Mouse (Mus musculus) liver, embryonic 14.5 days (tissue): ENCODE measurements around the gene Cemip2.

Experiments used
- CTCF ChIP-seq: IDR thresholded peaks from 2 replicates; pipeline ENCODE4 v1.5.1; 2016; ENCODE audit warnings: antibody characterized with exemption, low read depth, control low read depth
- EP300 ChIP-seq: IDR thresholded peaks from 2 replicates; pipeline ENCODE4 v1.6.1; 2016; ENCODE audit warnings: antibody characterized with exemption, low read depth

DNA sequence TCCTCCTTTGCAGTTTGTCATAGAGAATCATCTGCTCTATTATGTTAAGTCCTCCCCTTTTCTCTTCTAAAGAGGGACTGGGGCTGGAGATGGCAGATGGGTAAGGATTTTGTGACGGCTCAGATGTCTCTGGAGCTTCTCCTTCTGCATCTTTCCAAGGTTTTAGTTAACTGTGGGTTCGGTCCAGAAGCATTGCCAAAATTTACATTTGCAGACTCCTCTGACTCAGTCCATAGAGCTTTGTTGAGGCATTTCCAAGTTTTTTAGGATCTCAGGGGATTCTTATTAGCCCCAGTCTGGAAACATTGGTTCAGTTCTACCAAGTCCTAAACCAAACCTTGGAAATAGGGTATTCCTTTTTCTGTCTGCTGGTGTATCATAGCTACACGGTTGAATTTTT lies 1.5 kb upstream of the Cemip2 start:
- no peak for TF ChIP-seq CTCF
- TF ChIP-seq EP300, result no peak
